Mouse (Mus musculus) thymus, adult 2 months (tissue): ENCODE results near the gene Appl1. TPM values are rescaled to one million over a fixed set of nuclear protein-coding genes. Genes with fewer than 3 reads are reported as not detected.

Experiments used
- DNase-seq: peaks from one replicate; pipeline ENCODE4 v3.0.0; 2021
- H3K27ac ChIP-seq: fragments of 200-500 bp; 2 replicates; pipeline ENCODE4 v1.5.1; 2012; ENCODE audit warnings: low read length, control low read depth; ENCODE audit not compliant: control insufficient read depth, insufficient read depth
- H3K27me3 ChIP-seq: fragments of 200-500 bp; 2 replicates; pipeline ENCODE4 v1.6.1; 2012; ENCODE audit warnings: mild to moderate bottlenecking, low read length, moderate library complexity, mixed read lengths; ENCODE audit not compliant: control insufficient read depth, insufficient read depth
- H3K36me3 ChIP-seq: fragments of 200-500 bp; 2 replicates; pipeline ENCODE4 v1.6.1; 2012; ENCODE audit warnings: mild to moderate bottlenecking, low read length, moderate library complexity; ENCODE audit not compliant: control insufficient read depth, insufficient read depth
- H3K4me1 ChIP-seq: fragments of 200-500 bp; replicated peaks from 2 replicates; pipeline ENCODE4 v1.6.1; 2012; ENCODE audit warnings: low read length; ENCODE audit not compliant: control insufficient read depth, insufficient read depth
- H3K4me3 ChIP-seq: fragments of 200-500 bp; 2 replicates; pipeline ENCODE4 v1.5.1; 2012; ENCODE audit warnings: mild to moderate bottlenecking, low read length, control low read depth, moderate library complexity; ENCODE audit not compliant: control insufficient read depth, insufficient read depth
- CTCF ChIP-seq: fragments of 200-500 bp; IDR thresholded peaks from 2 replicates; pipeline ENCODE4 v1.5.1; 2012; ENCODE audit warnings: mild to moderate bottlenecking, control low read depth, low read length, moderate library complexity, borderline replicate concordance; ENCODE audit not compliant: control insufficient read depth, poor library complexity, insufficient read depth; ENCODE audit errors: extremely low read depth
- POLR2A ChIP-seq: fragments of 200-500 bp; IDR thresholded peaks from 2 replicates; pipeline ENCODE4 v1.6.1; 2012; ENCODE audit warnings: mild to moderate bottlenecking, low read length, control low read depth, moderate library complexity; ENCODE audit not compliant: control insufficient read depth, poor library complexity, insufficient read depth; ENCODE audit errors: extremely low read depth
- WGBS: fragments of 180-500 bp; shearing (Covaris S2); methylation state at CpG from one replicate; pipeline ENCODE4 v1.1.7; 2018; 5-methylcytosine and 5-hydroxymethylcytosine counted together
- polyA plus RNA-seq: library from polyadenylated mRNA; depleted of rRNA; stranded (reverse); fragments of >200 nt; gene quantifications from 2 replicates; pipeline ENCODE4 v1.2.3, GENCODE M21; 2012

The Appl1 gene
- polyA plus RNA-seq, 1 experiment, result 10.7 TPM

DNA sequence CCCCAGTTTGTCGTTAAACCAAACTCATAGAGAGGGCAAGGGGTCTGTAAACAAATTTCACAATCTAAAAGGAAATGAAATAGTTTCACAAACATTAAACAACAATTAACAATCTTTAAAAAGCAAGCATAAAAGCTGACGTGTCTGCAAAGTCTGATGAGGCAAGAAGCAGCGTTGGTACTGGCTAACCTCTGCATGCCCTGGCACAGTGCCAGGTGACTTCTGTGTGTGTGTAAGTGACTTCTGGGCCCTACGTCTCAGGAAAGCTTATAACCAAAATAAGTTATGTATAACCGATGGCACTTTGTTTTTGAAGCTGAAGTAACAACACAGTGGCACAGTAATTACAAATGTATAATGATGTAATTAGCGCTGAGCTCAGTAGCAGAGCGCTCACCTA is 33.9 kb upstream of the Appl1 start:
- no peaks in the 10 kb centered on the region for H3K4me1 ChIP-seq
- TF ChIP-seq CTCF (no peak), POLR2A (no peak)
- H3K36me3 ChIP-seq, result no peaks in the 10 kb centered on the region
- no peak overlapping the region for H3K4me3 ChIP-seq
- DNase-seq, result no peak
- H3K27ac ChIP-seq, result no peak overlapping the region
- no peaks in the 10 kb centered on the region for H3K27me3 ChIP-seq
- 90% methylated on average over 7 of the region's 7 CpGs for WGBS

DNA sequence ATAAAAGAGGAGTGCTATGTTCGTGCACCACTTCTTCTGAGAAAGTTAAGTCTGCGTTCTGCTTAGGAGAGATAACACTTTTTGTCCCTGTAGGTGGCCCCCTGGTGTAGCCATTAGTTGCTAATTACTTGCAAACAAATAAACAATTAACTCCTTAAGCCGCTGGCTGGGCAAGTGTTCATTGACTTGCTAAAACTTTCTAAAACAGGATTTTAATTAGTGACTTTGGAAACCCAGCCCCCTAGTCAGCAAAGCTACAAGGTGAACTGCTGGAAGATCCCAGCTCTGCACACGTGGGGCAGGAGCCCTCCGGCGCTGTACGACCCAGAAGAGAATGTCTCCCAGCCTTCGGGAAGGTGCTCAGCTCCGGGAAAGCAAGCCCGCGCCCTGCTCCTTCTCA is 29.4 kb upstream of the Appl1 start:
- Histone ChIP-seq H3K4me1 (no peaks in the 10 kb centered on the region), H3K27ac (no peak overlapping the region), H3K36me3 (no peaks in the 10 kb centered on the region), H3K27me3 (no peaks in the 10 kb centered on the region), H3K4me3 (no peak overlapping the region)
- no peak for DNase-seq
- WGBS, result 54% methylated on average over 11 of the region's 11 CpGs
- TF ChIP-seq POLR2A (no peak), CTCF (no peak)

DNA sequence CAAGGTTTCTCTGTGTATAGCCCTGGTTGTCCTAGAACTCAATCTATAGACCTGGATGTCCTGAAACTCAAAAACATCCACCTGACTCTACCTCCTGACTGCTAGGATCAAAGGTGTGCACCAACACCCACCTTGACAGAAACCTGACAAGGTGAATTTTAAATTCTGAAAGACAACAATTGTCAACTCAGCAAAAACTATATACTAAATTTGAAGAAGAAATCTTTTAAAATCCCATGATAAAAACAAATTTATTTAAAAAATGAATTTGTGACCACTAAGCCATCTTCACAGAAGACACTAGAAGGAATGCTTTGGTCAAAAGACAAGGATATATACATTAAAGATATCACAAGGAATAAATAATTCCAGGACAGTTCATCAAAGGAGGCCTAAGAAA is 25.2 kb upstream of the Appl1 start:
- Histone ChIP-seq H3K27ac (no peak overlapping the region), H3K4me3 (no peak overlapping the region), H3K4me1 (peaks cover 3% of the 10 kb centered on the region), H3K27me3 (no peaks in the 10 kb centered on the region), H3K36me3 (no peaks in the 10 kb centered on the region)
- TF ChIP-seq POLR2A, result no peak
- TF ChIP-seq CTCF, result no peak
- DNase-seq, result no peak

DNA sequence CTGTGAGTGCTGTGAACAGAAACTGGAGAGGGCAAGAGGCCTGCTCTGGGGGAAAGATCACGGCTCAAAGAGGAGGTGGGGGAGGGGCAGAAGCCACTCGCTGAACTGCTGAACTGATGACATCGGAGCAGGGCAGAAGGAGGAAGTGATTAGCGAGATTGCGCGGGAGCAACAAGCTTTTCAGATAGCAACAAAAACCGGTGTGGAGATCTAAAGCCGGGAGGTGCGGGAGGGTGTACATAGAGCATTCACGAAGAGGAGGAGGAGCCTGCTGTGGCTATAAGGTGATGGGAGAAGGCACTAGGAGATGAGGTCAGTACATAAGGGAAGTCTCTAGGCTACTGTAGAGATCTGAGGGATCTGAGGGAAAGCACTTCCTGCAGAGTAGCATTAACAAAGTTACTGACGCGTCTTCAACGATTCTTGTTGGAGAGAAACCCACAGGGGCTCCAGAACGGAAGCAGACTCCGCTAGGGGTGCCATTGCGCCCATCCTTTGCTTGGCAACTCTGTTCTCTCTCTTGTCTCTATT is 23.2 kb upstream of the Appl1 start, which contains the start of gene Hesx1:
TSS of gene Hesx1 (plus strand) at position 206 of the 531 bp plus-strand sequence.
- Histone ChIP-seq H3K27me3 (no peaks in the 10 kb centered on the region), H3K27ac (peak within 1 kb of the TSS; percentile 35), H3K4me3 (peak within 1 kb of the TSS; percentile 29), H3K4me1 (peaks cover 3% of the 10 kb centered on the region), H3K36me3 (no peaks in the 10 kb centered on the region)
- WGBS, result under 1% methylated on average over 16 of the region's 16 CpGs
- peak; percentile 76 for DNase-seq
- TF ChIP-seq POLR2A (no peak), CTCF (0 out of 2 replicates have a peak, but pooled peaks have one; percentile 13)

DNA sequence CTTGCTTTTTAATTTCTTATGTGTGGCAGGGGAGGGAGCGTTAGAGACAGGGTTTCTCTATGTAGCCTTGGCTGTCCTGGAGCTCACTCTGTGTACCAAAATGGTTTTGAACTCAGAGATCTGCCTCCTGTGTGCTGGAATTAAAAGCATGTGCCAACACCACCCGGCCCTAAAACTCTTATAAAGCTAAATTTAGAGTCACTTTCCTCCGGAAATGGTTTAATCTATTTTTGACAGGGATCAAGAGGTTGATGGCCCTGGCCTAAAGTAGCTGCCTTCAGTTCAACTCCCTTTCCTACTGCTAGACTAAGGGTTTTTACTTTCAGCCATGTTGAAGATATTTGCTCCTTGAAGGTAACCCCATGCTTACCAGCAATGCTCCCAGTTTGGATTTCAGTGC is 22.4 kb upstream of the Appl1 start:
- H3K36me3 ChIP-seq, result no peaks in the 10 kb centered on the region
- H3K27ac ChIP-seq, result no peak overlapping the region
- H3K27me3 ChIP-seq, result no peaks in the 10 kb centered on the region
- 62% methylated on average over 3 of the region's 3 CpGs for WGBS
- DNase-seq, result no peak
- H3K4me3 ChIP-seq, result no peak overlapping the region
- peaks cover 3% of the 10 kb centered on the region for H3K4me1 ChIP-seq
- TF ChIP-seq POLR2A, result no peak
- TF ChIP-seq CTCF, result no peak

DNA sequence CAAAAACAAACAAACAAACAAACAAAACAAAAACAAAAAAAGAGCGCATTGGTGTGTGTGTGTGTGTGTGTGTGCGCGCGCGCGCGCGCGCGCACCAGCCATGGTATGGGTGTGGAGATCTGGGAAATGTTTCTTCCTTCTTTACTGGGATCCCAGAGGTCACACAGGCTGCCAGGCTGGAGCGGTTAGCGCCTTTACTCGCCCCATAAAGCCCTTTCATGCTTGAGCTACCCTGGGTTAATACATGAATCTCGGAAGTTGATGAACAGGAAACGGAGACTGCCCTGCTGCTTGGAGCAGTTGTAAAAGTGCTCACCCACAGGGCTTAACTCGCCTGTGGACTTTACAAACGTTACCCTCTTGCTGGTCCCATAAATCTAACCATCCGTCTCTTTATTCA is 20.6 kb upstream of the Appl1 start:
- TF ChIP-seq POLR2A (no peak), CTCF (no peak)
- WGBS, result 95% methylated on average over 18 of the region's 18 CpGs
- H3K36me3 ChIP-seq, result no peaks in the 10 kb centered on the region

DNA sequence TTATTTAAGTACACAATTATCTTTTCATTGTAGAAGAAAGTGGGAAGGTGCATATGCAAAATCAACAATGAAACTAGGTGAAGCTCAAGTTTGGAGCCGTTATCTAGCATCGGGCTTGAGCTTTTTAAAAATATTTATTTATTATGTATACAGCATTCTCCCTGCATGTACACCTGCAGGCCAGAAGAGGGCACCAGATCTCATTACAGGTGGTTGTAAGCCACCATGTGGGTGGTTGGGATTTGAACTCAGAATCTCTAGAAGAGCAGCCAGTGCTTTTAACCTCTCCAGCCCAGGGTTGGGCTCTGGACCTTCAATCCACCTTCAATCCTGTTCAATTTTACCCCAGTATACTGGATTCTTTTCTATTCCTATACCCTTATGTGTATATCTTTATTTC is 17.7 kb upstream of the Appl1 start:
- WGBS, result 75% methylated on average over 2 of the region's 2 CpGs
- H3K27ac ChIP-seq, result no peak overlapping the region
- H3K36me3 ChIP-seq, result no peaks in the 10 kb centered on the region
- H3K4me1 ChIP-seq, result peaks cover 2% of the 10 kb centered on the region
- TF ChIP-seq CTCF (no peak), POLR2A (no peak)
- no peaks in the 10 kb centered on the region for H3K27me3 ChIP-seq
- H3K4me3 ChIP-seq, result no peak overlapping the region
- DNase-seq, result peak; percentile 25

More for the DNA sequence above, 20.6 kb upstream of the Appl1 start:
- H3K27me3 ChIP-seq, result no peaks in the 10 kb centered on the region
- peaks cover 3% of the 10 kb centered on the region for H3K4me1 ChIP-seq
- no peak for DNase-seq
- no peak overlapping the region for H3K4me3 ChIP-seq
- H3K27ac ChIP-seq, result no peak overlapping the region
